Mouse (Mus musculus): ENCODE results near the gene Pla2g5. TPM values are rescaled to one million over a fixed set of nuclear protein-coding genes. Genes with fewer than 3 reads are reported as not detected.

Pla2g5 gene
- polyA plus RNA-seq, 1 experiment from 2014 or later: 2.1 TPM

DNA sequence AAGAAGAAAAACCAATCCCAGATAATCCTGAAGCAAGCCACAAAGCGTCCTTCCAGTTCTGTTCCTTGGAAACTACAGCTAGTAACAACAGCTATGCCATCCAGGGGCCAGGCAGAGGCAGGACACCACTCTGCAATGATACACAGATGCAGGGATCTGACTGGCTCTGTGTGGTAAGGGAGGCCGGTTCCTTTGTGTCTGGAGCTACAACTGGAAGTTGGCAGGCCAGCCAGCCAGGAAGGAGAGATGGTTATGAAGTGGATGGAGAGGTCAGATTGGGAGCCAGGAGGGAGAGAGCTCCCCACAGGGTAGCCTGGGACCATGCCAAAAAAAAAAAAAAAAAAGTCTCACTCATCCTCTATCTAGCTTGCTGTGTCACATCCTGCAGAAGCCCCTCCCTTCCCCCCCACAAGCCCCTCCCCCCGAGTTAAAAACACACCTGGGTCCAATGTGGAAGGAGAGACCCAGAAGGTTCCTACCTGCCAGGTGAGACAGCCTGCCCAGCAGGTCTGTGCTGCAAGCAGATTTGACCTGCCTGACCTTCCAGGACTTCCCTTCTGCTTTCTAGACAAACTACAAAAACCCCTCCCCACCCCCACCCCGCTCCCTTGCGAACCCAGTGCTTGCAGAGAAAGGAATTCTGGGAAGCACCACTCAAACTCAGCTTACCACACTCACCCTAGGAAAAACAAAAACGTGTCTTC lies 66.6 kb downstream of the Pla2g5 start:
- ATAC-seq (ENCODE audit: extremely low read depth, insufficient number of reproducible peaks, low FRiP score, low TSS enrichment): no peak
- Histone ChIP-seq H3K4me3 (no peak overlapping the region), H3K27me3 (replicated peaks) (peaks cover 18% of the 10 kb centered on the region), H3K27ac (replicated peaks) (no peak overlapping the region), H3K4me1 (peaks cover 9% of the 10 kb centered on the region), H3K9me3 (no peaks in the 10 kb centered on the region), H3K36me3 (no peaks in the 10 kb centered on the region), H3K9ac (no peak overlapping the region), H3K4me2 (no peak overlapping the region)
- WGBS: 40% methylated on average over 6 of the region's 6 CpGs

DNA sequence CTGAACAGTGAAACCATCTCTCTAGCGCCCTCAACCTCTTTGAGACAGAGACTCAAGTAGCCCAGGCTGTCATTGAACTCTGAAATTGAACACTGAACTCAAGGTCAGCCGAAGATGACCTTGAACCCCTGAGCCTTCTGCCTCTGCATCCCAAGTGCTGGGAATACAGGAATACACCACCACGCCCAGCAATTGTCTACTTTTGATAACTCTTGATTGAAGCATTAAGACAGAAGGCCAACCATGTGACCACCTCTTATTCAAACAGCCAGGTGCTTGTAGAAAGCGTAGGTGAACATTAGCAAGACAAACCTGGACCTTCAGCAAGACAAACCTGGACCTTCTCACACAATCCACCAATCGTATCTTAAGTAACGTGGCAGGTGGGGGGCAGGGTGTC lies 68.9 kb downstream of the Pla2g5 start:
- Histone ChIP-seq H3K4me2 (no peak overlapping the region), H3K27ac (replicated peaks) (no peak overlapping the region), H3K27me3 (replicated peaks) (peaks cover 24% of the 10 kb centered on the region), H3K4me3 (no peak overlapping the region), H3K9ac (no peak overlapping the region), H3K4me1 (no peaks in the 10 kb centered on the region), H3K36me3 (no peaks in the 10 kb centered on the region), H3K9me3 (no peaks in the 10 kb centered on the region)
- 80% methylated on average over 6 of the region's 6 CpGs for WGBS
- no peak for ATAC-seq (ENCODE audit: extremely low read depth, insufficient number of reproducible peaks, low FRiP score, low TSS enrichment)

DNA sequence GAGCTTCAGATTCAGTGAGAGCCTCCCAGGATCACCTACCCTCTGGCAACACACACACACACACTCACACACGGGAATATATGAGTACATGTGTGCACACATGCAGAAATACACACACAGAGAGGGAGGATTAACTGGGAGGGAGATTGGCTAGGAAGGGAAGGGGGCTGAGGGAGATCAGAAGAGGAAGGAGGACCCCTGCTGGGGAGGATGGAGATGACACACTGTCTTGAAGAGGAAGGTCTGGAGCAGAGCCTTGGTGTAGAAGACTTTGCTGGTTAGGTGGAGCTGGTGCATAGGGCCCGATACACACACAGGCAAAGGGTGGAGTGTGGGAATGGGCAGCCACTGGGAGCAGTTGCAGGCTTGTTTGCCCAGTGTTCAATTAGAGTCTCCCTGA lies 70.0 kb downstream of the Pla2g5 start:
- Histone ChIP-seq H3K27me3 (replicated peaks) (peaks cover 32% of the 10 kb centered on the region), H3K27ac (replicated peaks) (no peak overlapping the region), H3K4me3 (no peak overlapping the region), H3K4me1 (no peaks in the 10 kb centered on the region), H3K4me2 (no peak overlapping the region), H3K9me3 (no peaks in the 10 kb centered on the region), H3K9ac (no peak overlapping the region), H3K36me3 (no peaks in the 10 kb centered on the region)
- no peak for ATAC-seq (ENCODE audit: extremely low read depth, insufficient number of reproducible peaks, low FRiP score, low TSS enrichment)
- 43% methylated on average over 2 of the region's 2 CpGs for WGBS

DNA sequence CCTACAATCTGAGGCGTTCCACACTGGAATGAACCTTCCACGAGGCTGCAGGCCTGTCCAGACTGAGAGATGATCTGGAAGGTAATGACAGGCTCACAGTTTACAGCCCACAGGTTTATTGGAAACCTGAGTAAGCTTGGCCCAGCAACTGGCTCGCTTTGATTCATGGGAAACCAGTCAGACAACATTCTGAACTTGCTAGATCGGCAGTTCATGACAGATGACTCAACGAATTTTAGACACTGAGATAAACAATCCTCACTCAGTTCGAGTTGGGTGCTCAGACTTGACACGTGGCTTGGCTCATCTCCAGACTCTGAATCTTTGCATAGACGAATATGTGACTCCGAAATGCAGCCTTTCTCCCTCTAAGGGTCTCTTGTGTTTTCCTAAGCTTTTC lies 70.7 kb downstream of the Pla2g5 start:
- Histone ChIP-seq H3K9me3 (no peaks in the 10 kb centered on the region), H3K9ac (no peak overlapping the region), H3K36me3 (no peaks in the 10 kb centered on the region), H3K4me1 (no peaks in the 10 kb centered on the region), H3K4me2 (no peak overlapping the region), H3K27ac (replicated peaks) (no peak overlapping the region), H3K4me3 (no peak overlapping the region), H3K27me3 (replicated peaks) (peaks cover 39% of the 10 kb centered on the region)
- WGBS: 42% methylated on average over 9 of the region's 9 CpGs
- ATAC-seq (ENCODE audit: extremely low read depth, insufficient number of reproducible peaks, low FRiP score, low TSS enrichment): no peak

DNA sequence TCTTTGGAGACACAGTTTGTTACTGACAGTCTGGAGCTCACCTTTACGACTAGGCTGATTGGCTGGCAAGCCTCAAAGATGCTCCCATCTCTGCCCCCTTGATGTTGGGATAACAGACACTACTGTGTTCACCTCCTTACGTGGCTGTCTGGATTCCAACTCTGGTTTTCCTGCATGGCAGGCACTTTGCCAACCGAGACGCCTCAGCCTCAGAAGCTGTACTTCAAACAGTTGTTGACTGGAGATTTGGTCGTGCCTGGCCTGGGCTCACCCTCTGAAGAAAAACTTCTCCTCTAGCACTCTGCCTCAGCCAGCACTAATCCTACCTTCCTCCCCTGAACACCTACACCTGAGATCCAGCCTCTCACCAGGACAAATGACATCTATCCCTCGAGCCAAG lies 71.8 kb downstream of the Pla2g5 start:
- Histone ChIP-seq H3K9me3 (no peaks in the 10 kb centered on the region), H3K4me3 (no peak overlapping the region), H3K4me2 (no peak overlapping the region), H3K4me1 (no peaks in the 10 kb centered on the region), H3K27ac (replicated peaks) (no peak overlapping the region), H3K27me3 (replicated peaks) (peaks cover 39% of the 10 kb centered on the region), H3K9ac (no peak overlapping the region), H3K36me3 (no peaks in the 10 kb centered on the region)
- 49% methylated on average over 6 of the region's 6 CpGs for WGBS
- ATAC-seq (ENCODE audit: extremely low read depth, insufficient number of reproducible peaks, low FRiP score, low TSS enrichment): no peak

DNA sequence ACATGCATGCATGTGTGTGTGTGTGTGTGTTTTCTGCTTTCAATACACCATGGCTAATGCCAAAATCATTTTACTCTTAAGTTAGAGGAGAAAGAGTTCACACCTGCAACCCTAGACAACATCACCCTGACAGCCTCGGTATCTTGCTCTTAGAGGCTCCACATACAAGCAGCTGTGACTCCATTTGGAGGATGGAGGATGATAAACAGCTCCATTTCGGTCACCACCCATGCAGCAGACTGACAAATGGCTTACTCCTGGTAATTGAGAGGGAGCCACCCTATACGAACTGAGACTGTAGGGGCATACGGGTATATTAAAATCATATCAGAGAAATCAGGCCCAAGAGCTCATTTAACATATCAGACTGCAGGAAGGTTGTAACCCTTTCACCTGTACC lies 74.9 kb downstream of the Pla2g5 start:
- Histone ChIP-seq H3K9me3 (no peaks in the 10 kb centered on the region), H3K9ac (no peak overlapping the region), H3K4me2 (no peak overlapping the region), H3K36me3 (no peaks in the 10 kb centered on the region), H3K4me1 (no peaks in the 10 kb centered on the region), H3K27ac (replicated peaks) (no peak overlapping the region), H3K27me3 (replicated peaks) (peaks cover 39% of the 10 kb centered on the region), H3K4me3 (no peak overlapping the region)
- 67% methylated on average over 4 of the region's 4 CpGs for WGBS
- no peak for ATAC-seq (ENCODE audit: extremely low read depth, insufficient number of reproducible peaks, low FRiP score, low TSS enrichment)

DNA sequence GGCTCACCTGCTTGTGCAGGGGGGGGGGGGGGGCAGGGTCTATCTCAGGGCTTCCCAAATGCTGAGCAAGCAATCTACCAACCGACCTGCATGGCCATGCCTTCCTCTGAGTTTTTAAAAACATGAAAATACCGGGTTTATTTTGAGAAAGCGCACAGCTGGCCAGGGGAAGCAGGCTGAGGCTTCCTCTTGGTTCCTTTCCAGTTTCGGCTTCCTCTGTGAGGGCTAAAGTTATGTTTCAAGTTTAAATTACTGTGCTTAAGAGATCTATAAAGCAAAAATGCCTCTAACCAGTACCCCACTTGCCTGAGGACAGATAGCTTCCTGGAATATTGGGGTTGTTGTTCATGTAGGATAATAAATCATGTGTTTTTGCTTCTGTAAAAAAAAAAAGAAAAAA lies 77.1 kb downstream of the Pla2g5 start:
- Histone ChIP-seq H3K4me1 (no peaks in the 10 kb centered on the region), H3K4me3 (no peak overlapping the region), H3K27ac (replicated peaks) (no peak overlapping the region), H3K36me3 (no peaks in the 10 kb centered on the region), H3K27me3 (replicated peaks) (peaks cover 36% of the 10 kb centered on the region), H3K4me2 (no peak overlapping the region), H3K9me3 (no peaks in the 10 kb centered on the region), H3K9ac (no peak overlapping the region)
- ATAC-seq (ENCODE audit: extremely low read depth, insufficient number of reproducible peaks, low FRiP score, low TSS enrichment): no peak
- WGBS: 61% methylated on average over 4 of the region's 4 CpGs

DNA sequence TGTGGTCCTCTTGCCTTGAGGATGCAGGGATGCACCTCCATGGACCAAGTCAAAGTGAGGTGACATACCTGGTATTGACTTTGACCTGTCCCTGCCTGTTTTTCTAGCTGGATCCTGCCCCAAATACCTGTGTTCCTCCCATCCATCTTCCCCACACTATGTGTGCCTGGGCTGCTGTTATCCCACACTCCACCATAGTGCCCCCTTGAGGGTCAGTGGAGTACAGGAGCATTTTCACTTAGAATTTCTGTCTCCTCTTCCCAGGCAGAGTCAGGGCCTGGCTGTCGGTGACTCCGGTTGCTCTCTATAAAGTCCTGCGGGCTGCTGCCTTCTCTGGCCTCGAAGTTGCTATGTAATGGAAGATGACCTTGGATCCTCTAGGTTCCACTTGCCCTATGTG lies 77.6 kb downstream of the Pla2g5 start:
- no peaks in the 10 kb centered on the region for H3K4me1 ChIP-seq
- no peaks in the 10 kb centered on the region for H3K36me3 ChIP-seq
- H3K4me2 ChIP-seq: no peak overlapping the region
- H3K4me3 ChIP-seq: no peak overlapping the region
- 54% methylated on average over 4 of the region's 4 CpGs for WGBS
- H3K27ac ChIP-seq (replicated peaks): no peak overlapping the region
- ATAC-seq (ENCODE audit: extremely low read depth, insufficient number of reproducible peaks, low FRiP score, low TSS enrichment): no peak
- H3K9me3 ChIP-seq: no peaks in the 10 kb centered on the region
- no peak overlapping the region for H3K9ac ChIP-seq
- peaks cover 33% of the 10 kb centered on the region for H3K27me3 ChIP-seq (replicated peaks)

DNA sequence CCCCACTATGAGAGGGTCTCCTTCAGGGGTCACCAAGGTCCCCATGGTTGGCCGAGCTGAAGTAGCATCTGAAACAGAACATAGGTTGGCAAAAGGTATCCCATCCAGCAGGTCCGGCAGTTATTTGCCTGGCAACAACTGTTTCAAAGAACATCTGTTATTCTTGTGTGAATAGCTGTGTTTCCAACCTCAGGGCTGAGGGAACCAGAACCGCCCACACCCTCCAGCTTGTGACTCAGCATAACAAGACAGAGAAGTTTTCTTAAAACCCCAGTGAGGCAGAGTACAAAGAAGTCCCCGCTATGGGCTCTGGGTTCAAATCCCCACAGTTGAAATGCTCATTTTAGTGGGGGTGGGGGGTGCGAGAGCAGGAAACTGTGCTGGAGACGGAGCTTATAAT lies 81.2 kb downstream of the Pla2g5 start:
- H3K36me3 ChIP-seq: no peaks in the 10 kb centered on the region
- no peak for ATAC-seq (ENCODE audit: extremely low read depth, insufficient number of reproducible peaks, low FRiP score, low TSS enrichment)
- peaks cover 46% of the 10 kb centered on the region for H3K27me3 ChIP-seq (replicated peaks)
- H3K9me3 ChIP-seq: no peaks in the 10 kb centered on the region
- no peak overlapping the region for H3K4me3 ChIP-seq
- H3K27ac ChIP-seq (replicated peaks): no peak overlapping the region
- 80% methylated on average over 6 of the region's 6 CpGs for WGBS
- no peaks in the 10 kb centered on the region for H3K4me1 ChIP-seq
- H3K4me2 ChIP-seq: no peak overlapping the region
- H3K9ac ChIP-seq: no peak overlapping the region

DNA sequence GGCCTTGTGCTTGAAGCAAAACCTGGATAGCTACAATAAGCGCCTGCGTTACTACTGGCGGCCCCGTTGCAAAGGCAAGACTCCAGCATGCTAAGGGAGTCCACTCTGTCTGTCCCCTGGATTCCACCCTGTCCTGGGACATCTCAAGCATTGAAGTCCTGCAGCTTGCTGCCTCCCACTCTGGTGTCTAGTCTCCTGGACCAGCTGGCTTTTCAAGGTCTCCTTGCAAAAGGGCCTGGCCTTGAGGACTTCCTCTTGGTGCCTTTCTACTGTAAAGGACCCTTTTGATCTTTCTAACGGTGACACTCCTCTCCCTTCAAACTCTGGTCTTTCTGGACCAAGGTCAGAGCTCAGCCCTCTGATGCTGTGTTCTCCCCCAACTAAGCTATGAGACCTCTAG lies 83.0 kb downstream of the Pla2g5 start:
- H3K4me3 ChIP-seq: no peak overlapping the region

DNA sequence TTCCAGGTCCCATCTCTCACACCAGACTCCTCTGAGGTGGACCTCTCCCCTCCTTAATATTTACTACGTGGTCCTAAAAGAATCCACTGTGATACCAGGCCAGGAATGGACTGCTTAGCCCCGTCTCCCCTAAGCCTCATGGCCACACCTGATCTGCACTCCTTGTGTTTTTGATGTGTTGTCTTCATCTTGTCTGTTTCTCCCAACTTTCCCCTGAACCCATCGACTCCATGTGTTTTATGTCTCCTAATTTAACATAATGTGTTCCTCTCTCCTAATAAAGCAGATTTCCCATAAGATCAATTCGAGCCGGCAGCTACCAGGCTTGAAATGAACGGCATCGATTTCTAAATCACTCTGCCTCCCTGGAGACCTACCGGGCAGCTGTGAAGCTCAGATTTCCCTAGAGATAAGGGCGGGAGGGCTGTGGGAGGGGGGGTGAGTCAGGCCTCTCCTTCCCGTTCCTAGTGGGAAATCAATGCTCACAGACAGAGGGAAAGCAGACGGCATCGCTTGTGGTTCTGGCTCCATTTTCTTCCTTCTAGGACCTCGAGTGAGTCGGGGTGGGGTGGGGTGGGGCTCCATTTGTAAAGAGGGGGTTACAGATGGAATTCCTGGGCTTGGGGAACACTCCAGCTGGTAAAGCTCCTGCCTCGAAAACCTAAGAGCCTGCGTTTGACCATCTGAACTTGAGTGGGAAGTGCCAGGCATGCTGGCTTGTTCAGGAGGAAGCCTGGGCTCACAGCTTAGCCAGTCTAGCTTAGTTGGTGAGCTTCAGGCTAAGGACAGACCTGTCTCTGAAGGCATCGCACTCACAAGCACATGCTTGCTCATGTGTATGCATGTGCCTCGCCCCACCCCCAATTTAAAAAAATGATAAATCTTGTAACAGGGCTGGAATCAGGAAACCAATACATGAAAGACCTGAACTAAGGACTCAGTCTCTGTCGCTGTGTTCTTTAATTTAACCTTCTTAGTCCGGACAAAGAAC lies 85.6 kb downstream of the Pla2g5 start:
- H3K4me1 ChIP-seq: no peaks in the 10 kb centered on the region
- WGBS: 42% methylated on average over 20 of the region's 20 CpGs

More for the DNA sequence above, 83.0 kb downstream of the Pla2g5 start:
- no peak overlapping the region for H3K9ac ChIP-seq
- 82% methylated on average over 5 of the region's 5 CpGs for WGBS
- no peaks in the 10 kb centered on the region for H3K4me1 ChIP-seq
- no peak overlapping the region for H3K4me2 ChIP-seq
- H3K9me3 ChIP-seq: no peaks in the 10 kb centered on the region
- peaks cover 57% of the 10 kb centered on the region for H3K27me3 ChIP-seq (replicated peaks)
- ATAC-seq (ENCODE audit: extremely low read depth, insufficient number of reproducible peaks, low FRiP score, low TSS enrichment): no peak
- no peak overlapping the region for H3K27ac ChIP-seq (replicated peaks)
- H3K36me3 ChIP-seq: no peaks in the 10 kb centered on the region

More for the DNA sequence above, 85.6 kb downstream of the Pla2g5 start:
- Histone ChIP-seq H3K4me3 (no peak overlapping the region), H3K9me3 (no peaks in the 10 kb centered on the region), H3K36me3 (no peaks in the 10 kb centered on the region), H3K4me2 (no peak overlapping the region), H3K27me3 (replicated peaks) (peaks cover 49% of the 10 kb centered on the region), H3K27ac (replicated peaks) (no peak overlapping the region), H3K9ac (no peak overlapping the region)
- no peak for ATAC-seq (ENCODE audit: extremely low read depth, insufficient number of reproducible peaks, low FRiP score, low TSS enrichment)
